Mouse (Mus musculus) intestine, postnatal 0 days (tissue): ENCODE results near the gene Gm21915. TPM values are rescaled to one million over a fixed set of nuclear protein-coding genes. Genes with fewer than 3 reads are reported as not detected.

Source experiments
- ATAC-seq: fragments of 200-750 bp; cut with Nextera tagmentation; 2 replicates; pipeline ENCODE4 v1.8.0; 2017; ENCODE audit warnings: mild to moderate bottlenecking, moderate TSS enrichment, moderate library complexity
- H3K27ac ChIP-seq: fragments of 300-500 bp; sonication (generic); 2 replicates; pipeline ENCODE4 v1.5.1; 2014; ENCODE audit warnings: mild to moderate bottlenecking, low read depth, low read length, moderate library complexity
- H3K27me3 ChIP-seq: fragments of 300-500 bp; sonication (generic); replicated peaks from 2 replicates; pipeline ENCODE4 v1.6.1; 2014; ENCODE audit warnings: low read length, mixed read lengths; ENCODE audit not compliant: control insufficient read depth, insufficient read depth
- H3K36me3 ChIP-seq: fragments of 300-500 bp; sonication (generic); 2 replicates; pipeline ENCODE4 v1.6.1; 2014; ENCODE audit warnings: mild to moderate bottlenecking, moderate library complexity; ENCODE audit not compliant: control insufficient read depth, insufficient read depth
- H3K4me1 ChIP-seq: fragments of 300-500 bp; sonication (generic); replicated peaks from 2 replicates; pipeline ENCODE4 v1.6.1; 2014; ENCODE audit warnings: antibody characterized with exemption, low read length, mixed read lengths; ENCODE audit not compliant: control insufficient read depth, insufficient read depth
- H3K4me2 ChIP-seq: fragments of 300-500 bp; sonication (generic); replicated peaks from 2 replicates; pipeline ENCODE4 v1.6.1; 2014; ENCODE audit warnings: low read depth, mild to moderate bottlenecking, moderate library complexity
- H3K4me3 ChIP-seq: fragments of 300-500 bp; sonication (generic); 2 replicates; pipeline ENCODE4 v1.5.1; 2014; ENCODE audit warnings: low read depth, low read length
- H3K9ac ChIP-seq: fragments of 300-500 bp; sonication (generic); 2 replicates; pipeline ENCODE4 v1.6.1; 2014; ENCODE audit warnings: mild to moderate bottlenecking, low read depth, low read length
- H3K9me3 ChIP-seq: fragments of 300-500 bp; sonication (generic); 2 replicates; pipeline ENCODE4 v1.6.1; 2016; ENCODE audit warnings: mixed run types; ENCODE audit not compliant: control insufficient read depth
- CTCF ChIP-seq: sonication (generic); IDR thresholded peaks from 2 replicates; pipeline ENCODE4 v1.5.1; 2016; ENCODE audit warnings: low read depth, mild to moderate bottlenecking, control low read depth, antibody characterized with exemption, moderate library complexity
- WGBS: fragments of 180-500 bp; shearing (Covaris S2); extraction: QIAGEN DNeasy Blood & Tissue Kit; methylation state at CpG from one replicate; pipeline ENCODE4 v1.1.7; 2014; 5-methylcytosine and 5-hydroxymethylcytosine counted together
- polyA plus RNA-seq: library from polyadenylated mRNA; unstranded; fragments of >200 nt; fragmentation: Nextera tagmentation; extraction: Ambion mirVana; gene quantifications from 2 replicates; pipeline ENCODE4 v1.2.1, GENCODE M21; 2015

Gene Gm21915
- polyA plus RNA-seq, 1 experiment from 2014 or later: not detected

DNA sequence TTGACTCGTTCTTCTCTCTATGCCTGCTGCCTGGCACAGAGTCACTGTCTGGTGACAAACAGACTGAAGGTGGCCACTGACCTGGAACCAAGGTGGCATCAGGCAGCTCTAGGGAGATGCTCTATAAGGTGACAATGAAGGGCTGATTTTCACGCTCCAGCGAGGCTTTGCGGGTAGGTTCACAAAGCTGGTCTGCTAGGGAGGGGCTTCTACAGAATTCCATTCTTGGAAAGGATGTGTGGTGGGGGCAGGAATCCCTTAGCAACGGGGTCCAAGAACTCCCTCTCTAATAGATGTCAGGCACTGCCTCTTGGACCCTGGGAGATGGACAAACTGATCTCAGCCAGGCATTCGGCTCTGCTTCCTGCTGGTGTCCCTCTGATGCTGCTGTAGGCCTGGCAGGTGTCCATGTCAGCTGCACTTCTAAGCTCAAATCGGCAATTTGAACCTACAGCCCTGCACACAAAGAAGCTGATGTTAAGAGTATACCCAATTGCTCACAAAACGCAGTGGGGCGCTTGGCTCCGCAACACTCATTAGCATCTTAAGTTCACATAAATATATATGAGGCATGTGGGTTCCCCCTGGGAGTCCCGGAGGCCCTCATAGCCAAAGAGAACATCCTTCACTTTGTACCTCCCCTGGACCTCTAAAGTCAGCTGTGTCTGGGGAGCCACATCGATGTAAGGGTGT, 38.2 kb downstream of the Gm21915 start:
- 69% methylated on average over 12 of the region's 12 CpGs for WGBS
- no peak for ATAC-seq
- Histone ChIP-seq H3K27ac (no peak overlapping the region), H3K4me3 (no peak overlapping the region), H3K4me2 (no peak overlapping the region), H3K36me3 (no peaks in the 10 kb centered on the region), H3K9ac (no peak overlapping the region), H3K27me3 (no peaks in the 10 kb centered on the region), H3K9me3 (no peaks in the 10 kb centered on the region), H3K4me1 (no peaks in the 10 kb centered on the region)
- TF ChIP-seq CTCF: no peak

DNA sequence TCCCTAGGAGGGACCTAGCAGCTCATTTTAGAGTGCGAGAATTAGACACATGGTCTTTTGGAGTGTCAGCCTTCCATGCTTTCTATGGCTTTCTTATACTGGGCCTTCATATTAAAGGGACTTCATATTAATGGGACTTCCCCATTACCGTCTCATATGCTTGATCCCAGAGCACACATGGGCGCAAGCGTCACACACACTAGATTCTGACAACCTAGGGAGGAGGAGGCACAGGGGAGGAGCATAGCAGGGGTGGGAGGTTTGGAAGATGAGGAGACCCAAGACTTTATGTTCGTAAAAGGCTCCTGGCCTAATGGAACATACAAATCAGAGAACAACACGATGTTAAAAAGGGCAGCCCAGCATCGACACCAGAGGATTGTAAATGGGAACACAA, 38.7 kb downstream of the Gm21915 start:
- ATAC-seq: no peak
- no peak overlapping the region for H3K27ac ChIP-seq

DNA sequence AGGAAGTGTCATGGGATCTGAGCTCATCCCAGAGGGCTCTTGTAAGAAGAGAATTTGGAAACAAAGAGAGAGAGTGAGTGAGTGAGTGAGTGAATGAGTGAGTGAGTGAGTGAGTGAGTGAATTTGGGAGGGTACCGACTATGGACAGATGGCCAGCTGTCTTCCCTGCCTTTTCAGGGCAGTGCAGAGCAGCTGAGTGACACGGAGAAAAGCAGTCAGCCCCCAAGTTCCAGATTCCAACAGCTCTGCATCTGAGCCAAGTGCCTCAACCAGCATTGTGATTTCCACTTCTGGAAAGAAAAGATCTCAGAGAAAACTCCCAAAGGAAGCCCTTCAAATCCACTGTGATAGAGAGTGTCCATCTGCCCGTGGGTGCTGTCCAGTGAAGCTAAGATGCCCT, 39.2 kb downstream of the Gm21915 start:
- no peak for ATAC-seq
- Histone ChIP-seq H3K4me2 (no peak overlapping the region), H3K27ac (no peak overlapping the region; the same call in 1 of the 2 replicates), H3K9ac (no peak overlapping the region), H3K9me3 (no peaks in the 10 kb centered on the region), H3K4me3 (no peak overlapping the region), H3K4me1 (no peaks in the 10 kb centered on the region), H3K27me3 (no peaks in the 10 kb centered on the region), H3K36me3 (no peaks in the 10 kb centered on the region)
- TF ChIP-seq CTCF: no peak
- 59% methylated on average over 3 of the region's 3 CpGs for WGBS

More for the DNA sequence above, 38.7 kb downstream of the Gm21915 start:
- H3K36me3 ChIP-seq: no peaks in the 10 kb centered on the region
- WGBS: 73% methylated on average over 7 of the region's 7 CpGs
- no peak for TF ChIP-seq CTCF
- H3K4me2 ChIP-seq: no peak overlapping the region
- H3K4me1 ChIP-seq: no peaks in the 10 kb centered on the region
- H3K9ac ChIP-seq: no peak overlapping the region
- no peaks in the 10 kb centered on the region for H3K27me3 ChIP-seq
- H3K4me3 ChIP-seq: no peak overlapping the region
- no peaks in the 10 kb centered on the region for H3K9me3 ChIP-seq

DNA sequence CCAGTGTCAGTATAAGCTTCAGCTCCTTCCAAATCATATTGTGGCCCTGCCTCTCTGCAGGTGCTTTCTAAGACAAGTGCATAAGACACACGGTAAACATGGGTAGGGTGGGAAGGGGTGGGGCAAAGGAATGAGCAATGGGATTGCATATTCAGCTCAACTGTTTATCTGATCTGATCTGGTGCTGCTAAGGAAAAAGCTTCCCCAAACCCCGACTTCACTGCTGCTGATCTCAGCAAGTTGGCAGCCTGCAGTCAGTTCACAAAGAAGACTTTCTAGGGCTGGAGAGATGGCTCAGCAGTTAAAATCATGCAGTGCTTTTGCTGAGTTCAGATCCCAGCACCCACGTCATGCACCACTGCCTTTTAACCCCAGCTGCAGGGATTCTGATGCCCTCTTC, 39.6 kb downstream of the Gm21915 start:
- Histone ChIP-seq H3K27me3 (no peaks in the 10 kb centered on the region), H3K4me3 (no peak overlapping the region), H3K4me2 (no peak overlapping the region), H3K9ac (no peak overlapping the region), H3K9me3 (no peaks in the 10 kb centered on the region), H3K4me1 (no peaks in the 10 kb centered on the region), H3K27ac (no peak overlapping the region; the same call in none of the 2 replicates), H3K36me3 (no peaks in the 10 kb centered on the region)
- peak; percentile 29 for TF ChIP-seq CTCF
- WGBS: 28% methylated on average over 3 of the region's 3 CpGs
- ATAC-seq: no peak

DNA sequence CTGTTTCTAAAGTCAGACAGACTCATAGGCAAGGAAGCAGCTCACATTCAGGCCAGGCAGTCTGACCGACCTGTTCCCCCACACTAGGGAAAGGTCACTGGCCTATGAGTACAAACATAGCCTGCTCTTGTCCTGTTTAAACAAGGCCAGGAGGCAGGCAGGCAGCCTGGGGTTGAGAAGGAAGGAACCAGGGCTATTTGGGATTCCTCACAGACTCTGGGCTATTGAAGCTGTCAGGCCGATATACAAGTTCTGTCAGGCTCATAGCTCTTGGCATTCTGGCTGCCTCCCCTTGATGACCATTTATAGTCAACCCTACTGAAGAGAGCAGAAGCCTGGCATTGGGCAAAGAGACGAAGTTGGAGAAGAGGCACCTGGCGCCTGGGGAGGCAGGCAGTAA, 41.2 kb downstream of the Gm21915 start:
- ATAC-seq: no peak
- Histone ChIP-seq H3K36me3 (no peaks in the 10 kb centered on the region), H3K9me3 (no peaks in the 10 kb centered on the region), H3K27me3 (no peaks in the 10 kb centered on the region), H3K4me2 (no peak overlapping the region), H3K27ac (no peak overlapping the region), H3K4me1 (no peaks in the 10 kb centered on the region), H3K4me3 (no peak overlapping the region), H3K9ac (no peak overlapping the region)
- WGBS: 61% methylated on average over 4 of the region's 4 CpGs
- TF ChIP-seq CTCF: no peak

DNA sequence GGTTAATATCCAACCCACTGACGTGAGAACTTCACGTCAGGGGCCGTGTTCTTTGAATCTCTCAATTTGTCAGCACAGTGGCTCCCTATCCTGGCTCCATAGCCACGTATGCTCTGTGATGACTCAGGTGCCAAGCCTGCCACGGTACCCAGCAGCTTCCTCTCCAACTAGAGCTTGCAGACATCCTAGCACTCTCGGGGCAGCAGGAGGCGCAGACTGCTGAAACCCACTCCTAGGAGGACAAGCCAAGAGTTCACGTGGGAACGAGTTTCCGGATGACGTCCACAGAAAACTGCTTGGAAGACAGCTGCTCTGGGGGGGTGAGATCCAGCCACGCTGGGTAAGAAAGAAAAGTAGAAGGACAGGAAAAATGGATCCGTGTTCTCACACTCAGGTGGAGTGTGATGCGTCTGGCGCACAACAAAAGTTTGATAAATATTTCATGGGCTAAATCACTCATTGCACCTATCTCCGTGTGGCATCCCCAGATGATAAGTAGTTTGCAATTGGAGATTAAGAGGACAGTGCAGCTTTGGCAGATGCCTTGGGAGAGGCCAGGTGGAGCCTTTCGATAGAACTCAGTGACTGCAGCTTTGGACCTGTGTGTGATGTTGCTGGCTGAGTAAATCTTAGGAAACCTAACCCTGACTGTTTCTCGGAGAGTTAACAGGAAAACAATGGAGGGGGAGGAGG, 46.9 kb downstream of the Gm21915 start:
- Histone ChIP-seq H3K4me2 (no peak overlapping the region), H3K36me3 (no peaks in the 10 kb centered on the region), H3K9me3 (no peaks in the 10 kb centered on the region), H3K4me1 (no peaks in the 10 kb centered on the region), H3K9ac (no peak overlapping the region), H3K4me3 (no peak overlapping the region), H3K27ac (no peak overlapping the region), H3K27me3 (no peaks in the 10 kb centered on the region)
- peak; percentile 52 for TF ChIP-seq CTCF
- ATAC-seq: no peak
- WGBS: 48% methylated on average over 18 of the region's 18 CpGs
